Mouse (Mus musculus) stomach, postnatal 0 days (tissue): ENCODE data around the gene Psd. TPM values are rescaled to one million over a fixed set of nuclear protein-coding genes. Genes with fewer than 3 reads are reported as not detected.

ENCODE experiments used
- ATAC-seq: fragments of 200-750 bp; cut with Nextera tagmentation; 2 replicates; pipeline ENCODE4 v1.8.0; 2017; ENCODE audit not compliant: low FRiP score, low TSS enrichment
- DNase-seq: peaks from one replicate; pipeline ENCODE4 v3.0.0-alpha.2; 2016; ENCODE audit warnings: low spot score
- H3K27ac ChIP-seq: fragments of 300-500 bp; sonication (generic); replicated peaks from 2 replicates; pipeline ENCODE4 v1.5.1; 2014; ENCODE audit warnings: mild to moderate bottlenecking, control low read depth
- H3K27me3 ChIP-seq: fragments of 300-500 bp; sonication (generic); 2 replicates; pipeline ENCODE4 v1.6.1; 2014; ENCODE audit warnings: low read length; ENCODE audit not compliant: control insufficient read depth, insufficient read depth
- H3K36me3 ChIP-seq: fragments of 300-500 bp; sonication (generic); 2 replicates; pipeline ENCODE4 v1.6.1; 2014; ENCODE audit warnings: low read length, mixed read lengths; ENCODE audit not compliant: control insufficient read depth, insufficient read depth
- H3K4me1 ChIP-seq: fragments of 300-500 bp; sonication (generic); replicated peaks from 2 replicates; pipeline ENCODE4 v1.6.1; 2014; ENCODE audit warnings: antibody characterized with exemption; ENCODE audit not compliant: control insufficient read depth, insufficient read depth
- H3K4me2 ChIP-seq: fragments of 300-500 bp; sonication (generic); replicated peaks from 2 replicates; pipeline ENCODE4 v1.6.1; 2014; ENCODE audit warnings: low read depth, mild to moderate bottlenecking, control low read depth, moderate library complexity
- H3K4me3 ChIP-seq: fragments of 300-500 bp; sonication (generic); 2 replicates; pipeline ENCODE4 v1.5.1; 2014; ENCODE audit warnings: low read depth, low read length, control low read depth
- H3K9ac ChIP-seq: fragments of 300-500 bp; sonication (generic); 2 replicates; pipeline ENCODE4 v1.6.1; 2014; ENCODE audit warnings: mild to moderate bottlenecking, low read length, control low read depth, mixed read lengths
- H3K9me3 ChIP-seq: fragments of 300-500 bp; sonication (generic); 2 replicates; pipeline ENCODE4 v1.6.1; 2016; ENCODE audit warnings: low read length; ENCODE audit not compliant: control insufficient read depth
- CTCF ChIP-seq: IDR thresholded peaks from 2 replicates; pipeline ENCODE4 v1.5.1; 2016; ENCODE audit warnings: antibody characterized with exemption, low read depth, mild to moderate bottlenecking, moderate library complexity
- EP300 ChIP-seq: optimal IDR thresholded peaks from 2 replicates; pipeline ENCODE3; 2016; ENCODE audit warnings: antibody characterized with exemption
- WGBS: fragments of 180-500 bp; shearing (Covaris S2); extraction: QIAGEN DNeasy Blood & Tissue Kit; methylation state at CpG from one replicate; pipeline ENCODE4 v1.1.7; 2014; 5-methylcytosine and 5-hydroxymethylcytosine counted together
- polyA plus RNA-seq: library from polyadenylated mRNA; unstranded; fragments of >200 nt; fragmentation: Nextera tagmentation; extraction: Ambion mirVana; gene quantifications from 2 replicates; pipeline ENCODE4 v1.2.1, GENCODE M21; 2015

Gene Psd
- polyA plus RNA-seq, 1 experiment from 2014 or later, result 44.9 TPM

GRCm38 (mm10) chr19:46315752-46316610 lies 11.0 kb downstream of the Psd start:
- H3K9ac ChIP-seq, result peak overlapping the region; percentile 74
- H3K36me3 ChIP-seq, result peaks cover 17% of the 10 kb centered on the region; the same call in 1 of the 2 replicates
- no peaks in the 10 kb centered on the region for H3K9me3 ChIP-seq
- peak overlapping the region; percentile 64 for H3K4me2 ChIP-seq
- peak overlapping the region; percentile 60 for H3K4me3 ChIP-seq
- peak; percentile 63; the same call in 1 of the 2 replicates for ATAC-seq
- 33% methylated on average over 12 of the region's 12 CpGs for whole genome bisulfite sequencing
- peak; percentile 82 for TF ChIP-seq EP300
- no peak for TF ChIP-seq CTCF
- DNase-seq, result peak; percentile 44
- H3K27ac ChIP-seq, result peak overlapping the region; percentile 89
- peaks cover 6% of the 10 kb centered on the region; the same call in 1 of the 2 replicates for H3K4me1 ChIP-seq
- peaks cover 3% of the 10 kb centered on the region; the same call in 1 of the 2 replicates for H3K27me3 ChIP-seq

- TF ChIP-seq CTCF (no peak), EP300 (no peak)
- Histone ChIP-seq H3K9ac (peak overlapping the region; percentile 41), H3K4me3 (no peak overlapping the region), H3K4me1 (peaks cover 6% of the 10 kb centered on the region; the same call in 1 of the 2 replicates), H3K9me3 (no peaks in the 10 kb centered on the region), H3K36me3 (peaks cover 24% of the 10 kb centered on the region), H3K27me3 (peaks cover 3% of the 10 kb centered on the region; the same call in 1 of the 2 replicates), H3K27ac (peak overlapping the region; percentile 85), H3K4me2 (peak overlapping the region; percentile 29)
- WGBS, result 21% methylated on average over 14 of the region's 14 CpGs
- ATAC-seq (peak; percentile 47), DNase-seq (peak; percentile 72)
These were observed 11.8 kb downstream of the Psd start for GRCm38 (mm10) chr19:46314872-46315742.

DNA sequence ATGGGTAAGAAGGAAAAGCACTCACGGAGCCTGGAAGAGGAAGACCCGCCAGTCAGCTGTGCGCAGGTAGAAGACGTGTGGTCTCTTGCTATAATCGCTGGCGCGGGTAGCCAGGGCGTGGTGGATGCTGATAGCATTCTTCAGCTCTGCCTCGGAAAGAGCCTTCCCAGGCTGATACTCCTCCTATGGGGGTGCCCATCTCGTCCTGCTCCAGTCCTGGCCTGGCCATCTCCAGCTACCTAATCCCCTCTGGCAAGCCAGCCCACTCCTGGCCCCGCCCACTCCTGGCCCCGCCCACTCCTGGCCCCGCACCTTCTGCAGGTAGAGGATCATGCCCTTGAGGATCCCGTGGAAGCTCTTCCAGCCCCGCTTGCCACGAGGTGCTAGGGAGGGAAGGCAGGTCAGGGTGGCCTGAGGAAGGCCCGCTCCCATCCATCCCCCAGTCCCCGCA lies 12.8 kb downstream of the Psd start:
- 20% methylated on average over 17 of the region's 18 CpGs for WGBS
- peaks cover 6% of the 10 kb centered on the region; the same call in 1 of the 2 replicates for H3K4me1 ChIP-seq
- H3K9ac ChIP-seq, result peak overlapping the region; percentile 41
- H3K4me2 ChIP-seq, result peak overlapping the region; percentile 29
- DNase-seq (peak; percentile 65), ATAC-seq (no peak)
- H3K9me3 ChIP-seq, result no peaks in the 10 kb centered on the region
- no peak for TF ChIP-seq EP300
- no peak for TF ChIP-seq CTCF
- H3K27ac ChIP-seq, result peak overlapping the region; percentile 85; the same call in 1 of the 2 replicates
- H3K4me3 ChIP-seq, result no peak overlapping the region
- 0 out of 2 replicates have a peak, but pooled peaks cover 3% of the 10 kb centered on the region for H3K27me3 ChIP-seq
- peaks cover 27% of the 10 kb centered on the region for H3K36me3 ChIP-seq

DNA sequence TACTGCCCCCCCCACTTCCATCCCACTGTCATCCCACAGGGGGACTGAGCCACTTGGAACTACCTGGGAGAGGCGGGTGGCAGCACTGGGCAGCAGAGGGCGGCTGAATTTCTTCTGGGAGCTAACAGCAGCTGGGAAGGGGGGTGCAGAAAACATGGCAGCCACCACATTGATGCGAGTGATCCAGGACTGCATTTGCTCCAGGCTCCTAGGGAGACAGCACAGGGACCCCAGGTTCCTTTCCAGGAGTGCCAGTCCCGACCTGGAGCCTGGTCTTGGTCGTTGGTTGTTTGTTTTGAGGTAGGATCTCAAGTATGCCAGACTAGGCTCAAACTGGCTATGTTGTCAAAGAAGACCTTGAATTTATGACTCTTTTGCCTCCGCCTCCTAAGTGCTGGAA lies 13.4 kb downstream of the Psd start:
- ATAC-seq, result no peak
- H3K27me3 ChIP-seq, result 0 out of 2 replicates have a peak, but pooled peaks cover 3% of the 10 kb centered on the region
- 69% methylated on average over 6 of the region's 6 CpGs for WGBS

GRCm38 (mm10) chr19:46313116-46313515 lies 13.8 kb downstream of the Psd start:
- TF ChIP-seq EP300, result no peak
- no peak for TF ChIP-seq CTCF
- no peak overlapping the region for H3K9ac ChIP-seq
- H3K9me3 ChIP-seq, result no peaks in the 10 kb centered on the region
- H3K4me1 ChIP-seq, result peaks cover 6% of the 10 kb centered on the region; the same call in 1 of the 2 replicates
- no peak overlapping the region for H3K4me3 ChIP-seq
- DNase-seq (peak; percentile 12), ATAC-seq (no peak)
- H3K27ac ChIP-seq, result no peak overlapping the region
- no peak overlapping the region for H3K4me2 ChIP-seq
- 0 out of 2 replicates have a peak, but pooled peaks cover 2% of the 10 kb centered on the region for H3K27me3 ChIP-seq
- H3K36me3 ChIP-seq, result peaks cover 27% of the 10 kb centered on the region
- 86% methylated on average over 9 of the region's 9 CpGs for WGBS

More for the DNA sequence above, 13.4 kb downstream of the Psd start:
- no peak for TF ChIP-seq EP300
- peak; percentile 10; the same call in 1 of the 2 replicates for TF ChIP-seq CTCF
- Histone ChIP-seq H3K4me1 (peaks cover 6% of the 10 kb centered on the region; the same call in 1 of the 2 replicates), H3K9ac (no peak overlapping the region), H3K4me3 (no peak overlapping the region), H3K9me3 (no peaks in the 10 kb centered on the region), H3K27ac (no peak overlapping the region), H3K4me2 (no peak overlapping the region), H3K36me3 (peaks cover 27% of the 10 kb centered on the region)
- DNase-seq, result peak; percentile 16
